Mouse (Mus musculus) retina, embryonic 14.5 days (tissue): ENCODE results near the gene Ccdc171.
"Not testable (repeated sequence)": the region's sequence is repeated elsewhere in the genome, so short reads cannot be mapped to it uniquely, and the experiment has no call there.

Source experiments
- DNase-seq: peaks from one replicate; pipeline ENCODE4 v3.0.0-alpha.2; 2015; ENCODE audit warnings: low spot score

Ccdc171 gene

GRCm38 (mm10) chr4:83657021-83657420 lies 131.7 kb downstream of the Ccdc171 start:
- DNase-seq, result no peak

DNA sequence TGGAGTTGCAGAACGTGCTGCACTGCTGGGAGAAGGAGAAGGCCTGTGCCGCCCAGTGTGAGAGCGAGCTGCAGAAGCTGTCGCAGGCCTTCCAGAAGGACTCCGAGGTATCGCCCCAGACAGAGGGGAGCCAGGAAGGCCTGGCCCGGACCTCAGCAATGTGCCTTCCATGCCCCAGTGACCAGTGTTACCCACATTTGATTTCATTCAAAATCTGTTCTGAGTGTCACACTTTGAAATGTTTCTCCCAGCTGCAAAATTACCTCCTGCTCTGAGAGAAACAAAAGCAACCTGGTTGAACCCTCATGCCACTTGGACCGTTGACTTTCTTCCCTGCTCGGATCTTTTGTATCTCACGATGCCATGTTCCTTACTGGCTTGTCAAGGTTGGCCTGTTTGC lies 133.1 kb downstream of the Ccdc171 start:
- no peak for DNase-seq

DNA sequence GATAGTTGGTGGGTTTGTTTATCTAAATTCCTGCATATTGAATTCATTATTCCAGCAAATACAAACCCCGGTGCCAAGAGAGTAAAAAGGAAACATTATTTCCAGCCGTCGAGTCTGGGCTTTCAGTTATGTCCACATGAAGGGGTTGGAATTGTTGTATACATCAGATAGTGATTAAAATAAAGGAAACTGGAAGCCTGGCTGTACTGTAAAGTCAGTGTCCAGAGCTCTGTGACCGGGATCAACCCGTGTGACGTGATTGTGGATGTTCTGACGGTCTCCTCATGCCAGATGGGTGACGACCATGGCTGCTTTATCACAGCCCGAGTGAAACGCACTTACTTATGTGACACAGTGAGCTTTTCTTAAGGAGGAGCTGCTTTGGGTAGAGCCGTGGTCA lies 134.1 kb downstream of the Ccdc171 start:
- DNase-seq, result no peak

DNA sequence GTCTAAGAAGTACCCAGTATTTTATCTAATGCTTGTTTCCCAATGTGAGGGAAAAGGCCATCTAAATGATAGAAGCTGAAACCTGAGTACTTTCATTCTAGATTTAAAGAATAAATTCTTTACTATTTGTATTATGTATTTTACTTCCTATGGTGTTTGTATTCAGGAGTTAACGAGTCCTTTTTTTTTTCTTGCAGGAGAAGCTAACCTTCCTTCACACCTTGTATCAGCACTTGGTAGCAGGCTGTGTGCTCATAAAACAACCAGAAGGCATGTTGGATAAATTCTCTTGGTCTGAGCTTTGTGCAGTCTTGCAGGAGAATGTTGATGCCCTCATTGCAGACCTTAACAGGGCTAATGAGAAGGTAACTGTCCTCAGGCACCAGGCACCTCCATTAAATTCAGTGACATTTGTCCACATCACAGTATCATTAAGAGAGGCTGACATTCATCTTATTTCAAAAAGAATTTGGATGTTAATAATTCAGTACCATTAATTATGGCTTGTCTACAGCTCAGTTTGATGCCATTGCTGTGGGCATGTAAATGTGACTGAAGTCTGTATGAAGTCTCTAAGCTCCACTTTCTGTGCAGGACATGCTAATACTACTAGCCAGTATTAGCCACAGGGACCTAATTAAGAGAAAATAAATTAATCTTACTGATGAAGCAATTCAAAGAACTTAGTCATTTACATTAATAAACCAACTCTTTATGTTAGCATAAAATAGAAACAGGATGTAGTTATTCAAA lies 136.3 kb downstream of the Ccdc171 start:
- no peak for DNase-seq

- no peak for DNase-seq
These were observed 137.0 kb downstream of the Ccdc171 start for GRCm38 (mm10) chr4:83662301-83662700.

- no peak for DNase-seq
These were observed 144.2 kb downstream of the Ccdc171 start for GRCm38 (mm10) chr4:83669552-83669951.

DNA sequence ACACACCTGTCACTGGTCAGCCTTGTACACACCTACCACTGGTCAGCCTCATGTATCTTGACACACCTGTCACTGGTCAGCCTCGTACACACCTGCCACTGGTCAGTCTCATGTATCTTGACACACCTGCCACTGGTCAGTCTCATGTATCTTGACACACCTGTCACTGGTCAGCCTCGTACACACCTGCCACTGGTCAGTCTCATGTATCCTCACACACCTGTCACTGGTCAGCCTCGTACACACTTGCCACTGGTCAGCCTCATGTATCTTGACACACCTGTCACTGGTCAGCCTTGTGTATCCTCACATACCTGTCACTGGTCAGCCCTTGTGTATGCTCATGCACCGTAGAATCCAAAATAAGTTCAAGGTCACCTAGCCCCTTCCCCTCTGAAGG lies 150.0 kb downstream of the Ccdc171 start:
- not testable (repeated sequence) for DNase-seq

DNA sequence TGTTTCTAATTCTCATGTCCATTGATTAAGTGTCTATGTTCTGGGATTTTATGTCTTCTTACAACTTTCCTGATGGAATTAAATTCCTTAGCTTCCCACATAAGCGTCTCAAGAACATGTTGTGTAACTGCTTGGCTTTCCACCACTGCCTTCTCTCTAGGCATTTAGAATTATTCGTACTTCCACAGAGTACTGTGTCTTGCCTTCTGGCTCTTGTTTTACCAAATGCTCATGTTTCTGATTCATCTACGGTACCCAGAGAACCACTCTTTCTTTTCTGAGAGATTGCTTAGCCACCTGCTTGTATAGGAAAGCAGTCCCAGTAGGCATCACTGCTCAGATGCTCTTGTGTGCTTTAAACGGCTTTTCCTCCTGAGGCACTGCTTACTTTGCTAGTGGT lies 151.1 kb downstream of the Ccdc171 start:
- DNase-seq, result no peak

- DNase-seq, result no peak
These were observed 155.7 kb downstream of the Ccdc171 start for GRCm38 (mm10) chr4:83681081-83681480.

GRCm38 (mm10) chr4:83682866-83683265 lies 157.5 kb downstream of the Ccdc171 start:
- DNase-seq, result no peak

DNA sequence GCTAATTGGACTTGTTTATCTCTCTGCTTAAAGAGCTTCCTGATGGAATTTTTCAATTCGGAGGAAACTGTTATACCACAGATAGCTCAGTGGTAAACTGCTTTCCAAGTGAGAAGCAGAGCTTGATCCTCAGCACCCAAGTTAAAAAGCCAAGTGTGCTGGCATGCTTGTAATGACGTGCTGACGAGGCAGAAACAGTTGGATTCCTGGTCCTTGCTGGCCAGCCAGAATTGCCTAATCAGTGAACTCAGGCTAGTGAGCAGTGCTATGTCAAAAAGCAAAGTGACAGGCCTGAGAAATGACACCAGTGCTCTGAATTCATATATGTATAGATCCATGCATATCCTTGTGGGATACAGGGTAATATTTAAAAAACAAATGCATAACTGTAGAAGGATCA lies 174.8 kb downstream of the Ccdc171 start:
- DNase-seq, result no peak

- no peak for DNase-seq
These were observed 191.7 kb downstream of the Ccdc171 start for GRCm38 (mm10) chr4:83716996-83717395.

- DNase-seq, result peak; percentile 67
These were observed 194.5 kb downstream of the Ccdc171 start for GRCm38 (mm10) chr4:83719816-83720215.

GRCm38 (mm10) chr4:83725136-83725535 lies 199.8 kb downstream of the Ccdc171 start:
- peak; percentile 57 for DNase-seq

GRCm38 (mm10) chr4:83739137-83739890 lies 214.0 kb downstream of the Ccdc171 start:
- DNase-seq, result peak; percentile 73

DNA sequence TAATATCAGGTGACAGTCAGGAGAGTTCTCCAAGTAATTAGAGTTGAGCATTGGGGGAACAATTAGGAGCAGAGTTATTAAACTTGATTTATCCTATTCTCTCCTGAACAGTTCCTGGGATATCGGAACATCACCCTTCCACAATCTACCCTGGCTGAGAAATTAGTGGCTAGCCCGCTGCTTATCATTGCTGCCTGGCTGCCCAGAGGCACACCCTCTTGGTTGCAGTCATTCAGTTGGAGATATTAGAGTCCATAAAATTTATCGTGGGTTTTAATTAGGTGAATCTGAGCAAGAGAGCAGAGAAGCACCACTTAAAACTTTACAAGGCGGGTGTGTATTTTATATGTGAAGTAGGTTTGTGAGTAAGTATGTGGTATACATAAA lies 214.5 kb downstream of the Ccdc171 start:
- no peak for DNase-seq

- peak; percentile 61 for DNase-seq
These were observed 217.6 kb downstream of the Ccdc171 start for GRCm38 (mm10) chr4:83742806-83743460.

GRCm38 (mm10) chr4:83775136-83775535 lies 249.8 kb downstream of the Ccdc171 start:
- no peak for DNase-seq

GRCm38 (mm10) chr4:83780044-83780443 lies 254.7 kb downstream of the Ccdc171 start:
- DNase-seq, result no peak

- no peak for DNase-seq
These were observed 259.8 kb downstream of the Ccdc171 start for GRCm38 (mm10) chr4:83785115-83785514.

- no peak for DNase-seq
These were observed 266.5 kb downstream of the Ccdc171 start for GRCm38 (mm10) chr4:83791811-83792210.

DNA sequence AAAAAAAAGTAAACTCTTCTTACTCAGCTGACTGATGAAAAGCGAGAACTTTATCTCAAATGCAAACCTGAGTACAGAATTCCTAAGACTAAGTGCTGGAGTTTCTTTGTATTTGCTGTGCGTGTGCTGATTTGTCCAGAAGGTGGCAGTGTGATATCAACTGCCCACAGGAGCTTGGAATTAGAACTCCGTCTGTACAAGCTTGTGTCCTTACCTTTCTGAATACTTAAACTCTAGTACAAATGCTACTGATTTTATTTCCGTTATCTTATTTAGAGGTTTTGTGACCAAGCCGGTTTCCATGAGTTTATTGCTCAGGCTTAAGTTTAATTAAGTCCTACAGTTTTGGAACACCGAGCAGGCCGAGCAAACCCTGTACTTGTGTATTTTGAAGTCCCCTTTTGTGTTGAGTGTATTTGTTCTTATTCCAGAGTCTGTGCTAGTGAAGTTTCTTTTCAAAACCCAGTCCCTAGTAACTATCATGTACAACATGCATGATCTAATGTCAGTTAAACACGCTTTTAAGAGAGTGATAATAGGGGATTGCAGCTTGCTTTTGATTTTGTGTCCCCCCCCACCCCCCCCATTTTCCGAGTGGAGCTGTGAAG lies 269.1 kb downstream of the Ccdc171 start:
- peak; percentile 83 for DNase-seq
